Mouse (Mus musculus) layer of hippocampus, postnatal 10 days (tissue): ENCODE results near the gene Nectin2. TPM values are rescaled to one million over a fixed set of nuclear protein-coding genes. Genes with fewer than 3 reads are reported as not detected.
"Not testable (repeated sequence)": the region's sequence is repeated elsewhere in the genome, so short reads cannot be mapped to it uniquely, and the experiment has no call there.

ENCODE experiments used
- DNase-seq, 2 experiments: peaks; one replicate each; pipeline ENCODE4 v3.0.0; 2021; ENCODE audit warnings: low spot score in 2 of 2
- long read RNA-seq: library from polyadenylated mRNA; stranded (forward); transcript quantifications from one replicate; pipeline ENCODE4 v2.0.0, GENCODE M21; 2023
- total RNA-seq, 2 experiments: library from RNA; stranded (reverse); gene quantifications; 2 replicates each; pipeline ENCODE4 v1.2.3; 2021

The Nectin2 gene
- 10 to 100 TPM; 22.2 to 22.3 TPM for total RNA-seq
- long read RNA-seq, transcript Nectin2-202 (6 exons, 1,955 nt), result major isoform, 25 of 31 reads
- long read RNA-seq, partial matches to known transcripts, result 2 of 31 reads
- long read RNA-seq, other reads (novel, unspliced or antisense), result 1 of 31 reads

GRCm38 (mm10) chr7:19750217-19751069, at the start of gene Nectin2:
Nectin2 (minus strand) TSS chr7:19750483.
- peak; percentile 89 to 91 for DNase-seq

- DNase-seq, result peak; percentile 64 to 71
Observed at GRCm38 (mm10) chr7:19796697-19797588, 46.7 kb upstream of the Nectin2 start, which contains the start of gene Cblc. Cblc (minus strand) TSS chr7:19796809.

GRCm38 (mm10) chr7:19796254-19796653, 46.0 kb upstream of the Nectin2 start:
- no peak for DNase-seq

- no peak for DNase-seq
Observed at GRCm38 (mm10) chr7:19795236-19795635, 45.0 kb upstream of the Nectin2 start.

GRCm38 (mm10) chr7:19792701-19793630, 42.7 kb upstream of the Nectin2 start:
- no peak for DNase-seq

- DNase-seq, result not testable (repeated sequence)
Observed at GRCm38 (mm10) chr7:19791504-19791903, 41.2 kb upstream of the Nectin2 start.

GRCm38 (mm10) chr7:19789904-19790347, 39.6 kb upstream of the Nectin2 start:
- peak; percentile 95 to 96 for DNase-seq

- no peak for DNase-seq
Observed at GRCm38 (mm10) chr7:19785874-19786458, 35.7 kb upstream of the Nectin2 start.

GRCm38 (mm10) chr7:19784764-19785535, 34.7 kb upstream of the Nectin2 start:
- no peak for DNase-seq

GRCm38 (mm10) chr7:19783630-19784029, 33.3 kb upstream of the Nectin2 start:
- no peak for DNase-seq

GRCm38 (mm10) chr7:19782645-19783044, 32.4 kb upstream of the Nectin2 start:
- DNase-seq, result no peak

- no peak for DNase-seq
Observed at GRCm38 (mm10) chr7:19781741-19782140, 31.5 kb upstream of the Nectin2 start.

- no peak for DNase-seq
Observed at GRCm38 (mm10) chr7:19779903-19780302, 29.6 kb upstream of the Nectin2 start.

- DNase-seq, result no peak
Observed at GRCm38 (mm10) chr7:19778645-19779044, 28.4 kb upstream of the Nectin2 start.

- no peak for DNase-seq
Observed at GRCm38 (mm10) chr7:19777049-19777723, 26.9 kb upstream of the Nectin2 start.

- DNase-seq, result no peak
Observed at GRCm38 (mm10) chr7:19771682-19772081, 21.4 kb upstream of the Nectin2 start.

- no peak for DNase-seq
Observed at GRCm38 (mm10) chr7:19770984-19771391, 20.7 kb upstream of the Nectin2 start, which contains the start of gene Bcam. Bcam (minus strand) TSS chr7:19771016.

GRCm38 (mm10) chr7:19770375-19770754, 20.1 kb upstream of the Nectin2 start:
- peak; percentile 62 to 75 for DNase-seq
